Mouse (Mus musculus): ENCODE results near the gene Smco2.

DNA sequence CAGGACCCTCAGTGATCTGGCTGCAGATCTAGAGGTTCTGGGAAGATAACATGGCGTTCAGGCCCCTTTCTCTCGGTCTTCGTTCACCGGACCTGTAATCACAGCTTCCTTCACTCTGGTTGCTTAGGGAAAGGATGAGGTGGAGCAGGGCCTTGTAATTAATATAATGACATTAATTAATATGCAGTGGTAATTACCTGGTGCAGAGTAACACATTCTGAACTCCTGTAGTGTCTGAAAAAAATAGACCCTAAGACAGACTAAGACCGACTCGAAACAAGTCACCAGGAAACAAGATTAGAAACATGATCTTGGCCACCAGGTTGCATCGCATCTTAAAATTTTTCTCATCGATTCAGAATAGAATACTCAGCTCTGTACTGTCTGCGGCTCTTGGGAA, 30.0 kb downstream of the Smco2 start:
- TF ChIP-seq TAL1 (IDR thresholded peaks at IDR 0.05; ENCODE audit: low read length), result no peak
- TF ChIP-seq GATA1 (IDR thresholded peaks at IDR 0.05; ENCODE audit: low read length), result no peak
